Mouse (Mus musculus): ENCODE measurements around the gene Vps52.

- TF ChIP-seq BHLHE40 (IDR thresholded peaks at IDR 0.05; ENCODE audit: low read depth, low read length) (no peak), CTCF (conservative IDR thresholded peaks at IDR 0.05 in 1 of 2, IDR thresholded peaks at IDR 0.05 in 1 of 2; ENCODE audit: low read depth in 2 of 2, low read length in 2 of 2) (no peak), MAFK (IDR thresholded peaks at IDR 0.05; ENCODE audit: insufficient replicate concordance, low read length) (no peak), EP300 (IDR thresholded peaks at IDR 0.05; ENCODE audit: low read length) (peak; percentile 72), POLR2AphosphoS2 (IDR thresholded peaks at IDR 0.05; ENCODE audit: low read depth, low read length) (no peak), MAX (IDR thresholded peaks at IDR 0.05; ENCODE audit: low read length) (peak; percentile 49), SMC3 (IDR thresholded peaks at IDR 0.05; ENCODE audit: low read depth, low read length) (no peak), POLR2A (IDR thresholded peaks at IDR 0.05; ENCODE audit: low read depth, low read length) (peak; percentile 33; the same call in 1 of the 2 replicates), ZKSCAN1 (IDR thresholded peaks at IDR 0.05; ENCODE audit: borderline replicate concordance, low read depth, low read length) (no peak), E2F4 (IDR thresholded peaks at IDR 0.05; ENCODE audit: insufficient replicate concordance, low read depth, low read length) (no peak), NRF1 (IDR thresholded peaks at IDR 0.05; ENCODE audit: low read depth, low read length) (no peak), CHD2 (IDR thresholded peaks at IDR 0.05; ENCODE audit: low read length) (peak; percentile 71; the same call in 1 of the 2 replicates), ELF1 (IDR thresholded peaks at IDR 0.05; ENCODE audit: low read depth, low read length) (0 out of 2 replicates have a peak, but pooled peaks have one; percentile 24), JUND (conservative IDR thresholded peaks at IDR 0.05; ENCODE audit: low read depth, low read length) (no peak)
Observed at GRCm38 (mm10) chr17:33957493-33957892, 1.9 kb downstream of the Vps52 start.

Data from CH12.LX (cell line).